Mouse (Mus musculus) intestine, embryonic 16.5 days (tissue): ENCODE data around the gene 4930447C04Rik. TPM values are rescaled to one million over a fixed set of nuclear protein-coding genes. Genes with fewer than 3 reads are reported as not detected.

Experiments used
- polyA plus RNA-seq: library from polyadenylated mRNA; unstranded; fragments of >200 nt; fragmentation: Nextera tagmentation; extraction: Ambion mirVana; gene quantifications from 2 replicates; pipeline ENCODE4 v1.2.1, GENCODE M21; 2015

The 4930447C04Rik gene
- polyA plus RNA-seq, 1 experiment from 2014 or later: 1.1 TPM

Other genes with a start within 250 kb of the 4930447C04Rik start
- gene Ppm1a, start 183.3 kb downstream of the 4930447C04Rik start, polyA plus RNA-seq: 20.0 and 21.2 TPM in 2 replicates
- not detected in 2 replicates for gene Six6, start 882 bp downstream of the 4930447C04Rik start, polyA plus RNA-seq
- not detected in 2 replicates for gene Six1, start 113.1 kb upstream of the 4930447C04Rik start, polyA plus RNA-seq
- gene Six4, start 172.7 kb upstream of the 4930447C04Rik start, polyA plus RNA-seq: 0.20 and 0.24 TPM in 2 replicates
- gene Mnat1, start 182.9 kb upstream of the 4930447C04Rik start, polyA plus RNA-seq: 21.0 and 21.1 TPM in 2 replicates